Mouse (Mus musculus) limb, embryonic 15.5 days (tissue): Measurements from ENCODE around the gene Arhgef9. TPM values are rescaled to one million over a fixed set of nuclear protein-coding genes. Genes with fewer than 3 reads are reported as not detected.

ENCODE experiments used
- ATAC-seq: fragments of 200-750 bp; cut with Nextera tagmentation; 2 replicates; pipeline ENCODE4 v1.8.0; 2017; ENCODE audit warnings: low read depth, moderate TSS enrichment; ENCODE audit not compliant: insufficient number of reproducible peaks, low FRiP score, low TSS enrichment
- H3K27ac ChIP-seq: fragments of 300-500 bp; sonication (generic); 2 replicates; pipeline ENCODE4 v1.5.1; 2015; ENCODE audit warnings: moderate library complexity, mild to moderate bottlenecking, inconsistent platforms
- H3K27me3 ChIP-seq: fragments of 300-500 bp; sonication (generic); 2 replicates; pipeline ENCODE4 v1.6.1; 2015; ENCODE audit warnings: inconsistent platforms
- H3K36me3 ChIP-seq: fragments of 300-500 bp; sonication (generic); 2 replicates; pipeline ENCODE4 v1.6.1; 2015; ENCODE audit warnings: inconsistent platforms
- H3K4me1 ChIP-seq: fragments of 300-500 bp; sonication (generic); 2 replicates; pipeline ENCODE4 v1.6.1; 2015; ENCODE audit warnings: inconsistent platforms
- H3K4me2 ChIP-seq: fragments of 300-500 bp; sonication (generic); 2 replicates; pipeline ENCODE4 v1.6.1; 2015; ENCODE audit warnings: mild to moderate bottlenecking, inconsistent platforms
- H3K4me3 ChIP-seq: fragments of 300-500 bp; sonication (generic); 2 replicates; pipeline ENCODE4 v1.5.1; 2015; ENCODE audit warnings: mild to moderate bottlenecking, inconsistent platforms
- H3K9ac ChIP-seq: fragments of 300-500 bp; sonication (generic); 2 replicates; pipeline ENCODE4 v1.6.1; 2015; ENCODE audit warnings: inconsistent platforms
- H3K9me3 ChIP-seq: fragments of 300-500 bp; sonication (generic); 2 replicates; pipeline ENCODE4 v1.6.1; 2016; ENCODE audit warnings: inconsistent platforms
- WGBS: fragments of 180-500 bp; shearing (Covaris S2); methylation state at CpG from one replicate; pipeline ENCODE4 v1.1.7; 2015; 5-methylcytosine and 5-hydroxymethylcytosine counted together
- polyA plus RNA-seq: library from polyadenylated mRNA; unstranded; fragments of >200 nt; fragmentation: Nextera tagmentation; extraction: Ambion mirVana; gene quantifications from 2 replicates; pipeline ENCODE4 v1.2.1, GENCODE M21; 2015

The Arhgef9 gene
- polyA plus RNA-seq, 1 experiment from 2014 or later, result 22.3 TPM

- Histone ChIP-seq H3K4me2 (no peak overlapping the region), H3K4me3 (no peak overlapping the region), H3K9me3 (no peaks in the 10 kb centered on the region), H3K4me1 (no peaks in the 10 kb centered on the region), H3K27me3 (0 out of 2 replicates have a peak, but pooled peaks cover 4% of the 10 kb centered on the region), H3K36me3 (no peaks in the 10 kb centered on the region), H3K9ac (no peak overlapping the region), H3K27ac (no peak overlapping the region)
- WGBS, result 65% methylated on average over 1 of the region's 1 CpGs
- ATAC-seq, result no peak
Observed at GRCm38 (mm10) chrX:95132996-95133395, 63.7 kb downstream of the Arhgef9 start.

DNA sequence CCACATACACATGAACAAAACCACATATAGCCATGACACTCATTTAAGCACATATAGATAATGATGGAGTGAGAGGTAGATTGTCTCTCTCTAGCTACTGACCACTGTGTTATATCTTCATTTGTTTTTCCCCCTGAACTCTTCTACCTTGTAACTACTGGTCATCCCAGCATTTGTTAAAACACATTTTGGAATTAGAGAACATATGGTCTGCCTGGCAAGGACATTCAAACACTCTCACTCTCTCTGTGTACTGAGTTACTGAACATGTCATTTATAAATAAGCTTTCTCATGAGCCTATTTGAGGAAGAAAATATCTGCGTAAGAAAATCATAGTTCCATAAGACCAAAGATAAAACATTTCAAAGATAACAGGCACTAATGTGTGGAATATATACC lies 64.9 kb downstream of the Arhgef9 start:
- H3K4me2 ChIP-seq, result no peak overlapping the region
- no peaks in the 10 kb centered on the region for H3K36me3 ChIP-seq
- no peak overlapping the region for H3K4me3 ChIP-seq
- no peaks in the 10 kb centered on the region for H3K4me1 ChIP-seq
- WGBS, result 83% methylated on average over 1 of the region's 1 CpGs
- no peak overlapping the region for H3K9ac ChIP-seq
- no peak for ATAC-seq
- no peaks in the 10 kb centered on the region for H3K9me3 ChIP-seq
- no peak overlapping the region for H3K27ac ChIP-seq
- 0 out of 2 replicates have a peak, but pooled peaks cover 4% of the 10 kb centered on the region for H3K27me3 ChIP-seq

- 68% methylated on average over 6 of the region's 6 CpGs for WGBS
- Histone ChIP-seq H3K36me3 (no peaks in the 10 kb centered on the region), H3K4me3 (no peak overlapping the region), H3K9me3 (no peaks in the 10 kb centered on the region), H3K4me1 (no peaks in the 10 kb centered on the region), H3K9ac (no peak overlapping the region), H3K4me2 (no peak overlapping the region), H3K27ac (no peak overlapping the region), H3K27me3 (no peaks in the 10 kb centered on the region)
- ATAC-seq, result no peak
Observed at GRCm38 (mm10) chrX:95123462-95123861, 73.2 kb downstream of the Arhgef9 start.

DNA sequence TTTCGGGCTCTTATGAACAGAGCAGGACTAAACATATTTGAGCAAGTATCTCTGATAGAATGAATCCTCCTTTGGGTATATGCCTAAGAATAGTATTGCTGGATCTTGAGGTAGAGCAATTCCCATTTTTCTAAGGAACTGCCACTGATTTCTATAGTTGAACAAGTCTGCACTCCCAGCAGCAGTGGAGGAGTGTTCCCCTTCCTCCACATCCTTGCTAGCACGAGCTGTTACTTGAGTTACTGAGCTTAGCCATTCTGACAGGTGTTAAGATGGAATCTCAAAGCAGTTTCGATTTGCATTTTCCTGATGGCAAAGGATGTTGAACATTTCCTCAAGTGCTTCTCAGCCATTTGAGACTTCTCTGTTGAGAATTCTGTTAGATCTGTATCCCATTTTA lies 92.3 kb downstream of the Arhgef9 start:
- no peak overlapping the region for H3K4me3 ChIP-seq
- H3K4me1 ChIP-seq, result no peaks in the 10 kb centered on the region
- 67% methylated on average over 3 of the region's 3 CpGs for WGBS
- ATAC-seq, result no peak
- H3K9me3 ChIP-seq, result no peaks in the 10 kb centered on the region
- no peaks in the 10 kb centered on the region for H3K27me3 ChIP-seq
- H3K9ac ChIP-seq, result no peak overlapping the region
- no peak overlapping the region for H3K4me2 ChIP-seq
- no peak overlapping the region for H3K27ac ChIP-seq
- H3K36me3 ChIP-seq, result no peaks in the 10 kb centered on the region

GRCm38 (mm10) chrX:95087674-95088073 lies 109.0 kb downstream of the Arhgef9 start:
- H3K4me2 ChIP-seq, result no peak overlapping the region
- WGBS, result 75% methylated on average over 4 of the region's 4 CpGs
- no peak for ATAC-seq
- no peak overlapping the region for H3K4me3 ChIP-seq
- H3K27me3 ChIP-seq, result no peaks in the 10 kb centered on the region
- no peak overlapping the region for H3K27ac ChIP-seq
- H3K9me3 ChIP-seq, result no peaks in the 10 kb centered on the region
- H3K4me1 ChIP-seq, result no peaks in the 10 kb centered on the region
- no peak overlapping the region for H3K9ac ChIP-seq
- H3K36me3 ChIP-seq, result no peaks in the 10 kb centered on the region

DNA sequence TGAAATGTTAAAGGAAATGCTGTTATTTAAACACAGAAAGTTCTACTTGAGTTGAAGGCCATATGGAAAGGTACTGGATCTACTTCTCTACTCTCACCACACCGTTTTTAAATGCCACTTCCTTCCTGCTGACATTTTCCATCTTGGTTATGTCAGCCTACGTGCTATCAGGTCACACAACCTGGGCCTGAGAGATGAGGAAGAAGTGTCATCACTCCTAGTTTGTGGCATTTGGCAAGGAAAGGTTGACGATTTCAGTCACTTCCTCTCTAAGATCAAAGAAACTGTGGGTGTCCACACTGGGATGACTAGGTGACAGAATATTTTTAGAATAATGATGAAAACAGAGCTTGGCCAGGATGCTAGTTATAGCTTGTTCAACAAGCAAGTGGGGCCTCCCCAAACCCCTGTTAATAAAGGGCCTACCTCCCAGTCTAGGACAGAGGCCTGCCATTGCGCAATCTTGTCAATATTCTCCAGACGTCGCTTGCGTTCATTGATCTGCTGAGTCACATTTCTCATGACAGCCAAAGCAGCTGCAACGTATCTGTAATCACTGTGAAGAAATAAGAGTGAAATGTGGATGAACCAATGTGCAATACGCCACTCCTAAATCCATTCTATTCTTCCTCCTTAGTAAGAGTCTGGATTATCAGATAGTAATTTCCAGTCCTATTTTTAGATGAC lies 119.5 kb downstream of the Arhgef9 start:
- H3K27me3 ChIP-seq, result 0 out of 2 replicates have a peak, but pooled peaks cover 4% of the 10 kb centered on the region
- no peak for ATAC-seq

GRCm38 (mm10) chrX:95027907-95028306 lies 168.7 kb downstream of the Arhgef9 start:
- no peak overlapping the region for H3K4me3 ChIP-seq
- no peaks in the 10 kb centered on the region for H3K4me1 ChIP-seq
- no peak for ATAC-seq
- H3K9me3 ChIP-seq, result no peaks in the 10 kb centered on the region
- no peak overlapping the region for H3K9ac ChIP-seq
- 55% methylated on average over 5 of the region's 5 CpGs for WGBS
- no peak overlapping the region for H3K27ac ChIP-seq
- H3K27me3 ChIP-seq, result peaks cover 10% of the 10 kb centered on the region; the same call in 1 of the 2 replicates
- no peak overlapping the region for H3K4me2 ChIP-seq
- H3K36me3 ChIP-seq, result no peaks in the 10 kb centered on the region

More for the DNA sequence above, 119.5 kb downstream of the Arhgef9 start:
- H3K9ac ChIP-seq, result no peak overlapping the region
- H3K4me3 ChIP-seq, result no peak overlapping the region
- no peaks in the 10 kb centered on the region for H3K4me1 ChIP-seq
- H3K4me2 ChIP-seq, result no peak overlapping the region
- WGBS, result 85% methylated on average over 9 of the region's 9 CpGs
- H3K27ac ChIP-seq, result no peak overlapping the region
- no peaks in the 10 kb centered on the region for H3K36me3 ChIP-seq
- no peaks in the 10 kb centered on the region for H3K9me3 ChIP-seq

- WGBS, result 12% methylated on average over 29 of the region's 30 CpGs
- no peaks in the 10 kb centered on the region for H3K36me3 ChIP-seq
Observed at GRCm38 (mm10) chrX:95026361-95026892, 170.2 kb downstream of the Arhgef9 start, which contains the start of gene Spin4. TSS of gene Spin4 (minus strand) at chrX:95026682.

GRCm38 (mm10) chrX:95025779-95026360 lies 170.8 kb downstream of the Arhgef9 start:
- H3K27ac ChIP-seq, result peak overlapping the region; percentile 95
- WGBS, result 26% methylated on average over 23 of the region's 23 CpGs
- H3K4me3 ChIP-seq, result peak overlapping the region; percentile 49
- no peaks in the 10 kb centered on the region for H3K36me3 ChIP-seq
- H3K27me3 ChIP-seq, result peaks cover 10% of the 10 kb centered on the region; the same call in 1 of the 2 replicates
- peak overlapping the region; percentile 54 for H3K9ac ChIP-seq
- ATAC-seq, result no peak
- peak overlapping the region; percentile 47 for H3K4me2 ChIP-seq
- H3K9me3 ChIP-seq, result no peaks in the 10 kb centered on the region
- no peaks in the 10 kb centered on the region for H3K4me1 ChIP-seq

More at GRCm38 (mm10) chrX:95026361-95026892, 170.2 kb downstream of the Arhgef9 start, which contains the start of gene Spin4:
- H3K4me3 ChIP-seq, result peak within 1 kb of the TSS; percentile 49
- H3K27ac ChIP-seq, result peak within 1 kb of the TSS; percentile 95
- H3K4me2 ChIP-seq, result peak within 1 kb of the TSS; percentile 47
- ATAC-seq, result peak; percentile 91
- peak within 1 kb of the TSS; percentile 54 for H3K9ac ChIP-seq
- H3K27me3 ChIP-seq, result peaks cover 10% of the 10 kb centered on the region; the same call in 1 of the 2 replicates
- H3K9me3 ChIP-seq, result no peaks in the 10 kb centered on the region
- H3K4me1 ChIP-seq, result no peaks in the 10 kb centered on the region

DNA sequence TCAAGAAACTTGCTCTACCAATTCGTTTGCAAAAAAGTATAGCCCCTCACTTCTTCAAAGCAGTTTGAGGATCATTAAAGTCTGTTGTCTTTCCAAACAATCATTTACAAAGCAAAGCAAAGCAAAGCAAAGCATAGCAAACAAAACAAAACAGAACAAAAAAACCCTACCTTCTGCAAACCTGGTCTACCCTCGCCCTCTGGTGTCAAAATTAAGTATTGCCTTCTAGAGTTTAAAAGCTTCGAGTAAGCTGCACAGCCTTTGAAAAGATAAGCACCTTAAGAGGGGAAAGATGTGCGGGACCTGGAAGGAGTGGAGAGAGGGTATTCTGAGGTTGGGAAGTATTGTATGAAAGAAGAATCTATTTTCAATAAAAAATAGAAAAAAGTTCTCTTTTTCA lies 184.6 kb downstream of the Arhgef9 start:
- no peaks in the 10 kb centered on the region for H3K9me3 ChIP-seq
- WGBS, result 20% methylated on average over 4 of the region's 4 CpGs
- no peaks in the 10 kb centered on the region for H3K27me3 ChIP-seq
- no peaks in the 10 kb centered on the region for H3K4me1 ChIP-seq
- H3K4me3 ChIP-seq, result no peak overlapping the region
- H3K4me2 ChIP-seq, result no peak overlapping the region
- no peak overlapping the region for H3K27ac ChIP-seq
- no peak overlapping the region for H3K9ac ChIP-seq
- no peaks in the 10 kb centered on the region for H3K36me3 ChIP-seq
- no peak for ATAC-seq
